Mouse (Mus musculus) liver, adult 2 months (tissue): ENCODE results near the gene Slc44a3. TPM values are rescaled to one million over a fixed set of nuclear protein-coding genes. Genes with fewer than 3 reads are reported as not detected.

Experiments
- DNase-seq: peaks from one replicate; pipeline ENCODE4 v3.0.0-alpha.2; 2011; ENCODE audit warnings: low read depth, low spot score; ENCODE audit errors: extremely low read depth
- H3K27ac ChIP-seq: fragments of 200-500 bp; replicated peaks from 2 replicates; pipeline ENCODE4 v1.5.1; 2012; ENCODE audit warnings: low read depth, mild to moderate bottlenecking, control low read depth, inconsistent platforms, low read length; ENCODE audit not compliant: insufficient read depth
- H3K27me3 ChIP-seq: fragments of 200-500 bp; 2 replicates; pipeline ENCODE4 v1.6.1; 2012; ENCODE audit warnings: mild to moderate bottlenecking, moderate library complexity, low read length, inconsistent platforms; ENCODE audit not compliant: control insufficient read depth, insufficient read depth
- H3K36me3 ChIP-seq: fragments of 200-500 bp; 2 replicates; pipeline ENCODE4 v1.6.1; 2012; ENCODE audit warnings: low read length, inconsistent platforms; ENCODE audit not compliant: control insufficient read depth, insufficient read depth
- H3K4me1 ChIP-seq: fragments of 200-500 bp; 2 replicates; pipeline ENCODE4 v1.6.1; 2011; ENCODE audit warnings: low read length; ENCODE audit not compliant: control insufficient read depth, insufficient read depth
- H3K4me3 ChIP-seq: fragments of 200-500 bp; 2 replicates; pipeline ENCODE4 v1.5.1; 2011; ENCODE audit warnings: low read depth, mild to moderate bottlenecking, control low read depth, low read length, moderate library complexity; ENCODE audit not compliant: insufficient read depth
- H3K79me2 ChIP-seq: fragments of 200-500 bp; 2 replicates; pipeline ENCODE4 v1.6.1; 2012; ENCODE audit warnings: inconsistent platforms, mild to moderate bottlenecking, low read length, moderate library complexity; ENCODE audit not compliant: control insufficient read depth, insufficient read depth
- H3K9ac ChIP-seq: fragments of 200-500 bp; 2 replicates; pipeline ENCODE4 v1.6.1; 2012; ENCODE audit warnings: low read depth, mild to moderate bottlenecking, control low read depth, inconsistent platforms, low read length
- CTCF ChIP-seq: fragments of 200-500 bp; IDR thresholded peaks from 2 replicates; pipeline ENCODE4 v1.5.1; 2011; ENCODE audit warnings: low read depth, low read length, control low read depth
- POLR2A ChIP-seq: fragments of 200-500 bp; IDR thresholded peaks from 2 replicates; pipeline ENCODE4 v1.6.1; 2011; ENCODE audit warnings: low read length, control low read depth; ENCODE audit not compliant: insufficient read depth; ENCODE audit errors: extremely low read depth
- WGBS: fragments of 180-500 bp; shearing (Covaris S2); methylation state at CpG from one replicate; pipeline ENCODE4 v1.1.7; 2018; 5-methylcytosine and 5-hydroxymethylcytosine counted together
- polyA plus RNA-seq: library from polyadenylated mRNA; depleted of rRNA; stranded (reverse); fragments of >200 nt; gene quantifications from 2 replicates; pipeline ENCODE4 v1.2.3, GENCODE M21; 2012
- total RNA-seq: library from RNA; depleted of rRNA; stranded (reverse); fragments of >200 nt; gene quantifications from 2 replicates; pipeline ENCODE4 v1.2.3, GENCODE M21; 2014

Slc44a3 gene
- total and polyA plus RNA-seq, 2 experiments: 4.7 to 6.6 TPM

- Histone ChIP-seq H3K27me3 (no peaks in the 10 kb centered on the region), H3K36me3 (no peaks in the 10 kb centered on the region), H3K9ac (no peak overlapping the region), H3K4me3 (no peak overlapping the region), H3K4me1 (peaks cover 50% of the 10 kb centered on the region), H3K27ac (no peak overlapping the region), H3K79me2 (peaks cover 71% of the 10 kb centered on the region)
- 58% methylated on average over 6 of the region's 6 CpGs for WGBS
- TF ChIP-seq POLR2A (no peak), CTCF (no peak)
- no peak for DNase-seq
These were observed 87.8 kb downstream of the Slc44a3 start for GRCm38 (mm10) chr3:121444414-121444813.

- 82% methylated on average over 4 of the region's 4 CpGs for WGBS
- Histone ChIP-seq H3K4me1 (peaks cover 54% of the 10 kb centered on the region), H3K36me3 (no peaks in the 10 kb centered on the region), H3K27me3 (no peaks in the 10 kb centered on the region), H3K9ac (no peak overlapping the region), H3K79me2 (peaks cover 76% of the 10 kb centered on the region), H3K4me3 (no peak overlapping the region), H3K27ac (no peak overlapping the region)
- no peak for DNase-seq
- TF ChIP-seq CTCF: no peak
These were observed 88.3 kb downstream of the Slc44a3 start for GRCm38 (mm10) chr3:121443861-121444271.

- peak; percentile 40 for DNase-seq
- H3K4me1 ChIP-seq: peaks cover 52% of the 10 kb centered on the region
- WGBS: 43% methylated on average over 5 of the region's 5 CpGs
- H3K79me2 ChIP-seq: peaks cover 75% of the 10 kb centered on the region
- H3K36me3 ChIP-seq: no peaks in the 10 kb centered on the region
- no peak overlapping the region for H3K4me3 ChIP-seq
- H3K9ac ChIP-seq: no peak overlapping the region
- no peak for TF ChIP-seq CTCF
- no peak for TF ChIP-seq POLR2A
- no peaks in the 10 kb centered on the region for H3K27me3 ChIP-seq
- 0 out of 2 replicates have a peak overlapping the region, but pooled peaks have one; percentile 8 for H3K27ac ChIP-seq
These were observed 89.9 kb downstream of the Slc44a3 start for GRCm38 (mm10) chr3:121442288-121442687.

GRCm38 (mm10) chr3:121441504-121441903 is 90.7 kb downstream of the Slc44a3 start:
- H3K79me2 ChIP-seq: peaks cover 71% of the 10 kb centered on the region
- H3K36me3 ChIP-seq: no peaks in the 10 kb centered on the region
- no peak overlapping the region for H3K4me3 ChIP-seq
- no peak overlapping the region for H3K27ac ChIP-seq
- 85% methylated on average over 12 of the region's 12 CpGs for WGBS
- no peak for DNase-seq
- H3K27me3 ChIP-seq: no peaks in the 10 kb centered on the region
- TF ChIP-seq POLR2A (no peak), CTCF (no peak)
- H3K4me1 ChIP-seq: peaks cover 57% of the 10 kb centered on the region
- no peak overlapping the region for H3K9ac ChIP-seq

- Histone ChIP-seq H3K27me3 (no peaks in the 10 kb centered on the region), H3K27ac (peak overlapping the region; percentile 27), H3K4me1 (peaks cover 61% of the 10 kb centered on the region), H3K36me3 (no peaks in the 10 kb centered on the region), H3K4me3 (no peak overlapping the region), H3K9ac (no peak overlapping the region), H3K79me2 (peaks cover 75% of the 10 kb centered on the region)
- 35% methylated on average over 11 of the region's 11 CpGs for WGBS
- peak; percentile 55 for DNase-seq
- no peak for TF ChIP-seq POLR2A
- no peak for TF ChIP-seq CTCF
These were observed 92.5 kb downstream of the Slc44a3 start for GRCm38 (mm10) chr3:121439623-121440161.

GRCm38 (mm10) chr3:121437996-121438395 is 94.2 kb downstream of the Slc44a3 start:
- no peaks in the 10 kb centered on the region for H3K36me3 ChIP-seq
- peak overlapping the region; percentile 79 for H3K27ac ChIP-seq
- peak overlapping the region; percentile 35 for H3K9ac ChIP-seq
- H3K27me3 ChIP-seq: no peaks in the 10 kb centered on the region
- WGBS: 8% methylated on average over 7 of the region's 7 CpGs
- H3K4me1 ChIP-seq: peaks cover 65% of the 10 kb centered on the region
- DNase-seq: peak; percentile 96
- no peak overlapping the region for H3K4me3 ChIP-seq
- TF ChIP-seq POLR2A: no peak
- no peak for TF ChIP-seq CTCF
- peaks cover 71% of the 10 kb centered on the region; the same call in 1 of the 2 replicates for H3K79me2 ChIP-seq
